Mouse (Mus musculus) bone marrow, adult 2 months (tissue): ENCODE data around the gene Wfdc5.

Source experiments
- CTCF ChIP-seq: fragments of 200-500 bp; IDR thresholded peaks from 2 replicates; pipeline ENCODE4 v1.5.1; 2011; ENCODE audit warnings: low read length, control low read depth; ENCODE audit not compliant: control insufficient read depth, insufficient read depth
- POLR2A ChIP-seq: fragments of 200-500 bp; IDR thresholded peaks from 2 replicates; pipeline ENCODE4 v1.6.1; 2011; ENCODE audit warnings: low read depth, mild to moderate bottlenecking, control low read depth, low read length, borderline replicate concordance; ENCODE audit not compliant: control insufficient read depth

DNA sequence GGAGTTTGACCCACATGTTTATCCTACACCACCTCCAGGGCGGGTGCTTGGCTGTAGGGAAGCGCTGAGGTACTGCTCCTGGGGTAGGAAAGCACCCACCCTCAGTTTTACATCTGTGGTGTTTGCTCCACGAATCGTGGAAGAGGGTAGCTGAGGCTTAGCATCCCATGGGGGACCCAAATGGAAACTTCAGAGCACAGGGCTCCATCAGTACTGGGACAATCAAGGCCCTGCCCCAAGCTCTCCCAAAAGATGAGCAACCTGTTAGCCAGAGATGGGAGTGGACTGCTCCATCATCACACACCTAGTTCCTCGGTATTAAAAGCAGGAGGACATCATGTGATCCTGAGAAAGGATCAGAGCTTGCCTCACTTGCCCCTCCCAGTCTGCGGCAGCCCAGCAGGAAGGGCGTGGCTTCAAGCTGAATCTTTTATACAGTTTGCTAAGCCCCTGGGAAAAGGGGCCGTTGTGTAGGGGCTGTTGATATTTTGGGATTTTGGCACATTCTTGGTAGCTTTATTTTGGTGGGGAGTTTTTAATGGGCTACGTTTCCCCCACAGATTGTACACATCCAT lies 1.7 kb upstream of the Wfdc5 start:
- no peak for TF ChIP-seq CTCF
- no peak for TF ChIP-seq POLR2A
